In genomic region chr4:140981605-140982004, GRCm38 (mm10) we compare ENCODE assay signal across 16 mouse cellular contexts. TPM values are rescaled to one million over a fixed set of nuclear protein-coding genes. Genes with fewer than 3 reads are reported as not detected.
DNase-seq lines count a peak whose midpoint lies in the region; ATAC-seq and TF ChIP-seq lines count a peak whose summit lies in the region.
"Had no signal": no experiment of that assay in that cellular context is flagged by ENCODE, and none has a peak within 500 bp of the region (broad histone marks: within the 10 kb centered on the region; RNA-seq: fewer than 3 reads in every experiment).

No protein-coding gene starts in this region.

- H3K4me3 ChIP-seq in intestine, postnatal 0 days (ENCODE audit: low read depth, low read length), result no peak overlapping the region
- H3K4me3 ChIP-seq in intestine, embryonic 16.5 days (ENCODE audit: low read length), result no peak overlapping the region
- H3K4me3 ChIP-seq in thymus, adult 2 months (ENCODE audit: control insufficient read depth, insufficient read depth, low read length), result no peak overlapping the region
- H3K4me3 ChIP-seq in limb, embryonic 10.5 days, result no peak overlapping the region
- H3K4me3 ChIP-seq: forebrain, embryonic 12.5 days; intestine, embryonic 15.5 days; liver, embryonic 13.5 days; megakaryocyte, embryonic 14.5 days had no signal

- no peaks in the 10 kb centered on the region for H3K9me3 ChIP-seq in intestine, postnatal 0 days (ENCODE audit: control insufficient read depth)
- no peaks in the 10 kb centered on the region for H3K9me3 ChIP-seq in intestine, embryonic 16.5 days (ENCODE audit: control insufficient read depth, low read length)
- no peaks in the 10 kb centered on the region for H3K9me3 ChIP-seq in limb, embryonic 10.5 days (replicated peaks)
- H3K9me3 ChIP-seq: intestine, embryonic 15.5 days had no signal

- no peak for TF ChIP-seq POLR2A in thymus, adult 2 months (IDR thresholded peaks at IDR 0.05; ENCODE audit: control insufficient read depth, extremely low read depth, insufficient read depth, low read length, poor library complexity)

- WGBS in intestine, postnatal 0 days, result 88% methylated on average over 2 of the region's 2 CpGs
- WGBS in intestine, embryonic 16.5 days, result 95% methylated on average over 2 of the region's 2 CpGs
- WGBS in thymus, adult 2 months, result 100% methylated on average over 2 of the region's 2 CpGs
- 95% methylated on average over 2 of the region's 2 CpGs for WGBS in limb, embryonic 10.5 days

- H3K27ac ChIP-seq in intestine, postnatal 0 days (ENCODE audit: low read depth, low read length), result no peak overlapping the region
- no peak overlapping the region for H3K27ac ChIP-seq in intestine, embryonic 16.5 days (ENCODE audit: low read length)
- H3K27ac ChIP-seq in thymus, adult 2 months (ENCODE audit: control insufficient read depth, insufficient read depth, low read length), result no peak overlapping the region
- H3K27ac ChIP-seq in limb, embryonic 10.5 days, result no peak overlapping the region
- H3K27ac ChIP-seq: forebrain, embryonic 12.5 days; intestine, embryonic 15.5 days; liver, embryonic 13.5 days had no signal

- peak; percentile 55 for TF ChIP-seq CTCF in intestine, postnatal 0 days (IDR thresholded peaks at IDR 0.05; ENCODE audit: low read depth)
- TF ChIP-seq CTCF in thymus, adult 2 months (IDR thresholded peaks at IDR 0.05; ENCODE audit: borderline replicate concordance, control insufficient read depth, extremely low read depth, insufficient read depth, low read length, poor library complexity), result no peak

- H3K4me2 ChIP-seq in intestine, postnatal 0 days (replicated peaks; ENCODE audit: low read depth), result no peak overlapping the region
- H3K4me2 ChIP-seq in intestine, embryonic 16.5 days (ENCODE audit: low read depth, low read length), result no peak overlapping the region
- H3K4me2 ChIP-seq: forebrain, embryonic 12.5 days; intestine, embryonic 15.5 days; liver, embryonic 13.5 days had no signal

- DNase-seq in thymus, postnatal 4 days, result peak; percentile 55
- no peak for DNase-seq in thymus, adult 2 months
- DNase-seq in brain, adult 2 months (ENCODE audit: low read depth, low spot score), result peak; percentile 29
- peak; percentile 46 for DNase-seq in testis, postnatal 14 days (ENCODE audit: low spot score)
- DNase-seq in limb, embryonic 10.5 days (ENCODE audit: low spot score), result no peak
- DNase-seq in gastrocnemius, postnatal 10 days, result no peak
- DNase-seq: gastrocnemius, postnatal 36 days; heart, postnatal 14 days; liver, embryonic 13.5 days; retina, postnatal 1 day had no signal

- ATAC-seq in intestine, postnatal 0 days, result no peak
- ATAC-seq in intestine, embryonic 16.5 days, result no peak
- ATAC-seq: intestine, embryonic 15.5 days; Patski had no signal

- H3K27me3 ChIP-seq in intestine, postnatal 0 days (replicated peaks; ENCODE audit: control insufficient read depth, insufficient read depth, low read length), result no peaks in the 10 kb centered on the region
- H3K27me3 ChIP-seq in intestine, embryonic 16.5 days (replicated peaks; ENCODE audit: control insufficient read depth, insufficient read depth, low read length), result no peaks in the 10 kb centered on the region
- H3K27me3 ChIP-seq in thymus, adult 2 months (ENCODE audit: control insufficient read depth, insufficient read depth, low read length), result no peaks in the 10 kb centered on the region
- H3K27me3 ChIP-seq in limb, embryonic 10.5 days (ENCODE audit: low read depth, poor library complexity, severe bottlenecking), result no peaks in the 10 kb centered on the region
- H3K27me3 ChIP-seq: intestine, embryonic 15.5 days; liver, embryonic 13.5 days; megakaryocyte, embryonic 14.5 days; Patski had no signal

- no peak overlapping the region for H3K9ac ChIP-seq in intestine, postnatal 0 days (ENCODE audit: low read depth, low read length)
- H3K9ac ChIP-seq in intestine, embryonic 16.5 days (ENCODE audit: low read depth, low read length), result no peak overlapping the region
- H3K9ac ChIP-seq: forebrain, embryonic 12.5 days; intestine, embryonic 15.5 days; liver, embryonic 13.5 days had no signal

- peaks cover 9% of the 10 kb centered on the region for H3K4me1 ChIP-seq in intestine, postnatal 0 days (replicated peaks; ENCODE audit: control insufficient read depth, insufficient read depth, low read length)
- H3K4me1 ChIP-seq in intestine, embryonic 16.5 days (ENCODE audit: control insufficient read depth, insufficient read depth, low read length), result peaks cover 26% of the 10 kb centered on the region
- H3K4me1 ChIP-seq in thymus, adult 2 months (replicated peaks; ENCODE audit: control insufficient read depth, insufficient read depth, low read length), result peaks cover 23% of the 10 kb centered on the region
- peaks cover 17% of the 10 kb centered on the region for H3K4me1 ChIP-seq in limb, embryonic 10.5 days

- H3K36me3 ChIP-seq in intestine, postnatal 0 days (ENCODE audit: control insufficient read depth, insufficient read depth), result peaks cover 18% of the 10 kb centered on the region
- peaks cover 12% of the 10 kb centered on the region for H3K36me3 ChIP-seq in intestine, embryonic 16.5 days (ENCODE audit: control insufficient read depth, insufficient read depth, low read length)
- peaks cover 11% of the 10 kb centered on the region for H3K36me3 ChIP-seq in thymus, adult 2 months (ENCODE audit: control insufficient read depth, insufficient read depth, low read length)
- H3K36me3 ChIP-seq in limb, embryonic 10.5 days, result peaks cover 47% of the 10 kb centered on the region

RNA-seq across cellular contexts. Expression of gene Atp13a2, which starts 5.1 kb away (rescaled TPM):
- 10.9 and 11.7 TPM in 2 replicates for polyA plus RNA-seq in intestine, postnatal 0 days (2015; fragmentation: Nextera tagmentation; extraction: Ambion mirVana)
- polyA plus RNA-seq in intestine, embryonic 16.5 days (2015; fragmentation: Nextera tagmentation; extraction: Ambion mirVana), result 29.3 and 31.5 TPM in 2 replicates
- 300 and 301 TPM in 2 replicates for polyA plus RNA-seq in thymus, adult 2 months (2012; rRNA removed)
- polyA plus RNA-seq in limb, embryonic 10.5 days (2016; fragmentation: Nextera tagmentation; extraction: Ambion mirVana), result 33.9 and 44.0 TPM in 2 replicates
- total RNA-seq in gastrocnemius, postnatal 10 days (2021), result 10 to 100 TPM; 19.1 to 25.9 TPM

RNA-seq across cellular contexts. Expression of gene Sdhb, which starts 20.6 kb away (rescaled TPM):
- polyA plus RNA-seq in intestine, postnatal 0 days (2015; fragmentation: Nextera tagmentation; extraction: Ambion mirVana), result 588 and 627 TPM in 2 replicates
- 671 and 689 TPM in 2 replicates for polyA plus RNA-seq in intestine, embryonic 16.5 days (2015; fragmentation: Nextera tagmentation; extraction: Ambion mirVana)
- 194 and 239 TPM in 2 replicates for polyA plus RNA-seq in thymus, adult 2 months (2012; rRNA removed)
- polyA plus RNA-seq in limb, embryonic 10.5 days (2016; fragmentation: Nextera tagmentation; extraction: Ambion mirVana), result 428 and 436 TPM in 2 replicates
- 100 to 1,000 TPM; 406 to 464 TPM for total RNA-seq in gastrocnemius, postnatal 10 days (2021)

RNA-seq across cellular contexts. Expression of gene Mfap2, which starts 28.6 kb away (rescaled TPM):
- 117 and 138 TPM in 2 replicates for polyA plus RNA-seq in intestine, postnatal 0 days (2015; fragmentation: Nextera tagmentation; extraction: Ambion mirVana)
- polyA plus RNA-seq in intestine, embryonic 16.5 days (2015; fragmentation: Nextera tagmentation; extraction: Ambion mirVana), result 312 and 334 TPM in 2 replicates
- 6.1 and 7.0 TPM in 2 replicates for polyA plus RNA-seq in thymus, adult 2 months (2012; rRNA removed)
- 444 and 521 TPM in 2 replicates for polyA plus RNA-seq in limb, embryonic 10.5 days (2016; fragmentation: Nextera tagmentation; extraction: Ambion mirVana)
- total RNA-seq in gastrocnemius, postnatal 10 days (2021), result 10 to 100 TPM; 79.1 to 88.6 TPM

Comparison
In these comparisons a context has a peak if more than half of its experiments do, and no peak if none do; other contexts are left out.
1. DNase-seq: peak in thymus, postnatal 4 days (single experiment), brain, adult 2 months (single experiment) and testis, postnatal 14 days (single experiment); none in thymus, adult 2 months (single experiment), limb, embryonic 10.5 days (single experiment) and gastrocnemius, postnatal 10 days (single experiment).
2. RNA of gene Mfap2, which starts 28.6 kb away (polyA plus RNA-seq): 444 to 521 TPM in limb, embryonic 10.5 days, 312 to 334 TPM in intestine, embryonic 16.5 days and 117 to 138 TPM in intestine, postnatal 0 days; 6.1 to 7.0 TPM in thymus, adult 2 months; every median in the first group is over 10 times any median in the second.